In genomic region chr2:104887882-104888566, GRCm38 (mm10) we compare ENCODE assay signal across 9 mouse cellular contexts. TPM values are rescaled to one million over a fixed set of nuclear protein-coding genes. Genes with fewer than 3 reads are reported as not detected.
DNase-seq lines count a peak whose midpoint lies in the region; ATAC-seq and TF ChIP-seq lines count a peak whose summit lies in the region.
"Had no signal": no experiment of that assay in that cellular context is flagged by ENCODE, and none has a peak within 500 bp of the region (broad histone marks: within the 10 kb centered on the region; RNA-seq: fewer than 3 reads in every experiment).

No protein-coding gene starts in this region.

- in situ Hi-C loops in CH12.LX (cut with MboI; ENCODE audit: low pct_ligation_motif_present, low pct_unique_long_range_greater_than_20kb, low sequenced_read_pairs) = no loop called here

- H3K4me3 ChIP-seq in CH12.LX (replicated peaks in 1 of 3; ENCODE audit: low read depth in 2 of 3, low read length in 2 of 3, poor library complexity in 1 of 3) = peak overlapping the region in 1 of 3 experiments; percentile 9
- H3K4me3 ChIP-seq in embryonic facial prominence, embryonic 10.5 days = no peak overlapping the region
- H3K4me3 ChIP-seq in lung, postnatal 0 days (ENCODE audit: low read depth, low read length) = no peak overlapping the region
- H3K4me3 ChIP-seq: liver, embryonic 15.5 days had no signal

- H3K4me2 ChIP-seq in CH12.LX (ENCODE audit: insufficient read depth, low read depth, poor library complexity, severe bottlenecking) = peak overlapping the region; percentile 29; the same call in 1 of the 2 replicates
- H3K4me2 ChIP-seq in lung, postnatal 0 days (replicated peaks; ENCODE audit: low read depth, low read length) = no peak overlapping the region
- H3K4me2 ChIP-seq: liver, embryonic 15.5 days had no signal

- TF ChIP-seq CTCF in CH12.LX (conservative IDR thresholded peaks at IDR 0.05 in 1 of 2, IDR thresholded peaks at IDR 0.05 in 1 of 2; ENCODE audit: low read depth in 2 of 2, low read length in 2 of 2) = peak; percentile 92 to 98
- peak; percentile 93 for TF ChIP-seq CTCF in lung, postnatal 0 days (IDR thresholded peaks at IDR 0.05)

- no peak; the same call in 1 of the 2 replicates for ATAC-seq in lung, postnatal 0 days

- no peaks in the 10 kb centered on the region for H3K36me3 ChIP-seq in CH12.LX (replicated peaks in 1 of 2; ENCODE audit: control insufficient read depth in 1 of 2, insufficient read depth in 1 of 2, low read length in 1 of 2)
- no peaks in the 10 kb centered on the region for H3K36me3 ChIP-seq in embryonic facial prominence, embryonic 10.5 days (replicated peaks)
- H3K36me3 ChIP-seq in lung, postnatal 0 days (ENCODE audit: insufficient read depth, low read length) = no peaks in the 10 kb centered on the region
- H3K36me3 ChIP-seq: liver, embryonic 15.5 days had no signal

- no peaks in the 10 kb centered on the region for H3K79me2 ChIP-seq in CH12.LX (replicated peaks; ENCODE audit: control insufficient read depth, extremely low read depth, insufficient read depth, poor library complexity, severe bottlenecking)

- no peaks in the 10 kb centered on the region for H3K9me3 ChIP-seq in CH12.LX (replicated peaks; ENCODE audit: low read length)
- H3K9me3 ChIP-seq in embryonic facial prominence, embryonic 10.5 days = no peaks in the 10 kb centered on the region
- H3K9me3 ChIP-seq in lung, postnatal 0 days (ENCODE audit: low read length) = no peaks in the 10 kb centered on the region
- H3K9me3 ChIP-seq: liver, embryonic 15.5 days had no signal

- WGBS in embryonic facial prominence, embryonic 10.5 days = 25% methylated on average over 10 of the region's 10 CpGs
- WGBS in large intestine, adult 2 months = 11% methylated on average over 10 of the region's 10 CpGs
- 21% methylated on average over 10 of the region's 10 CpGs for WGBS in lung, postnatal 0 days

- no peak overlapping the region for H3K9ac ChIP-seq in CH12.LX (ENCODE audit: insufficient read depth, low read depth)
- no peak overlapping the region for H3K9ac ChIP-seq in lung, postnatal 0 days (replicated peaks; ENCODE audit: low read depth)
- H3K9ac ChIP-seq: liver, embryonic 15.5 days had no signal

- no peak for TF ChIP-seq POLR2A in CH12.LX (IDR thresholded peaks at IDR 0.05; ENCODE audit: low read depth, low read length)

- peak; percentile 89 for DNase-seq in CH12.LX (ENCODE audit: extremely low read depth)
- DNase-seq in adrenal gland, postnatal 25 days = peak; percentile 79
- peak; percentile 77 for DNase-seq in embryonic facial prominence, embryonic 10.5 days (ENCODE audit: low spot score)
- peak; percentile 68 for DNase-seq in heart, adult 8-10 months (ENCODE audit: low spot score)
- peak; percentile 38 for DNase-seq in large intestine, adult 2 months (ENCODE audit: low read depth, low spot score)
- peak; percentile 86 for DNase-seq in lung, postnatal 0 days (ENCODE audit: low spot score)
- DNase-seq in retina, embryonic 14.5 days (ENCODE audit: low spot score) = peak; percentile 93
- DNase-seq in thymus, postnatal 36 days = peak; percentile 57 to 66

- no peaks in the 10 kb centered on the region for H3K27me3 ChIP-seq in CH12.LX (replicated peaks)
- no peaks in the 10 kb centered on the region for H3K27me3 ChIP-seq in embryonic facial prominence, embryonic 10.5 days (replicated peaks; ENCODE audit: low read depth, poor library complexity, severe bottlenecking)
- H3K27me3 ChIP-seq in lung, postnatal 0 days (replicated peaks; ENCODE audit: insufficient read depth, low read length) = no peaks in the 10 kb centered on the region
- H3K27me3 ChIP-seq: liver, embryonic 15.5 days had no signal

- H3K4me1 ChIP-seq in CH12.LX (ENCODE audit: control insufficient read depth in 1 of 2, insufficient read depth in 2 of 2) = no peaks in the 10 kb centered on the region
- H3K4me1 ChIP-seq in embryonic facial prominence, embryonic 10.5 days = no peaks in the 10 kb centered on the region
- no peaks in the 10 kb centered on the region for H3K4me1 ChIP-seq in lung, postnatal 0 days (ENCODE audit: insufficient read depth, low read depth, low read length)
- H3K4me1 ChIP-seq: liver, embryonic 15.5 days had no signal

- H3K27ac ChIP-seq in CH12.LX (ENCODE audit: insufficient read depth, low read depth) = no peak overlapping the region
- H3K27ac ChIP-seq in embryonic facial prominence, embryonic 10.5 days (replicated peaks) = no peak overlapping the region
- H3K27ac ChIP-seq in lung, postnatal 0 days (ENCODE audit: low read length) = no peak overlapping the region
- H3K27ac ChIP-seq: liver, embryonic 15.5 days had no signal

- dilution Hi-C loops in CH12.LX (cut with MboI; ENCODE audit: extremely low pct_ligation_motif_present, extremely low pct_unique_long_range_greater_than_20kb, low sequenced_read_pairs) = no loop called here

- TF ChIP-seq EP300 in CH12.LX (IDR thresholded peaks at IDR 0.05; ENCODE audit: low read length) = no peak
- TF ChIP-seq EP300 in lung, postnatal 0 days (IDR thresholded peaks at IDR 0.05) = no peak

- peak; percentile 98 for TF ChIP-seq RAD21 in CH12.LX (IDR thresholded peaks at IDR 0.05; ENCODE audit: low read depth, low read length)

TF ChIP-seq in CH12.LX, 34 proteins besides CTCF, POLR2A, EP300 and RAD21 (continues in another document):
- TF ChIP-seq ETS1 (conservative IDR thresholded peaks at IDR 0.05; ENCODE audit: low read depth, low read length) (no peak), MAZ (IDR thresholded peaks at IDR 0.05; ENCODE audit: low read depth, low read length) (no peak), MYC (IDR thresholded peaks at IDR 0.05; ENCODE audit: low read depth, low read length) (peak; percentile 72), MEF2A (IDR thresholded peaks at IDR 0.05; ENCODE audit: borderline replicate concordance, low read depth, low read length) (peak; percentile 54; the same call in 1 of the 2 replicates), ZMIZ1 (IDR thresholded peaks at IDR 0.05; ENCODE audit: low read depth, low read length) (no peak), TCF12 (IDR thresholded peaks at IDR 0.05; ENCODE audit: low read depth, low read length) (no peak), ZNF384 (IDR thresholded peaks at IDR 0.05; ENCODE audit: low read depth, low read length) (no peak), MAFK (IDR thresholded peaks at IDR 0.05; ENCODE audit: insufficient replicate concordance, low read length) (no peak), PAX5 (IDR thresholded peaks at IDR 0.05; ENCODE audit: low read length) (no peak), JUND (conservative IDR thresholded peaks at IDR 0.05; ENCODE audit: low read depth, low read length) (no peak), JUN (IDR thresholded peaks at IDR 0.05; ENCODE audit: insufficient read depth, low read depth, low read length) (no peak), POLR2AphosphoS2 (IDR thresholded peaks at IDR 0.05; ENCODE audit: low read depth, low read length) (no peak), USF2 (conservative IDR thresholded peaks at IDR 0.05; ENCODE audit: low read depth, low read length) (no peak), ELF1 (IDR thresholded peaks at IDR 0.05; ENCODE audit: low read depth, low read length) (no peak), SMC3 (IDR thresholded peaks at IDR 0.05; ENCODE audit: low read depth, low read length) (peak; percentile 90), ZKSCAN1 (IDR thresholded peaks at IDR 0.05; ENCODE audit: borderline replicate concordance, low read depth, low read length) (no peak), NRF1 (IDR thresholded peaks at IDR 0.05; ENCODE audit: low read depth, low read length) (no peak), HCFC1 (IDR thresholded peaks at IDR 0.05; ENCODE audit: low read depth, low read length) (peak; percentile 39), E2F4 (IDR thresholded peaks at IDR 0.05; ENCODE audit: insufficient replicate concordance, low read depth, low read length) (no peak), CHD2 (IDR thresholded peaks at IDR 0.05; ENCODE audit: low read length) (no peak), GABPA (IDR thresholded peaks at IDR 0.05; ENCODE audit: insufficient replicate concordance, low read depth, low read length) (no peak), IRF4 (IDR thresholded peaks at IDR 0.05; ENCODE audit: low read depth, low read length) (peak; percentile 70; the same call in 1 of the 2 replicates), MAX (IDR thresholded peaks at IDR 0.05; ENCODE audit: low read length) (0 out of 2 replicates have a peak, but pooled peaks have one; percentile 21), USF1 (IDR thresholded peaks at IDR 0.05; ENCODE audit: low read depth, low read length) (no peak), CHD1 (IDR thresholded peaks at IDR 0.05; ENCODE audit: low read depth, low read length) (no peak), TBP (conservative IDR thresholded peaks at IDR 0.05; ENCODE audit: low read depth, low read length) (no peak), SIN3A (IDR thresholded peaks at IDR 0.05; ENCODE audit: low read length) (peak; percentile 70), BHLHE40 (IDR thresholded peaks at IDR 0.05; ENCODE audit: low read depth, low read length) (0 out of 2 replicates have a peak, but pooled peaks have one; percentile 6), UBTF (IDR thresholded peaks at IDR 0.05; ENCODE audit: low read depth, low read length) (no peak), NELFE (IDR thresholded peaks at IDR 0.05; ENCODE audit: low read depth, low read length) (peak; percentile 63; the same call in 1 of the 2 replicates)

RNA-seq across cellular contexts. Expression of gene Ccdc73, which starts 20.4 kb away (rescaled TPM):
- total RNA-seq in CH12.LX (2012; rRNA removed) (1.8 and 5.1 TPM in 2 replicates), CH12.LX (2014; rRNA removed) (2.2 TPM in 1 of 2 replicates, not detected in the other)
- 0.97 and 2.2 TPM in 2 replicates for polyA plus RNA-seq in CH12.LX (2012; ENCODE audit: insufficient read length, low read depth)
- 4.5 and 7.9 TPM in 2 replicates for total RNA-seq in adrenal gland, postnatal 25 days (2021)
- 3.3 and 6.3 TPM in 2 replicates for polyA plus RNA-seq in embryonic facial prominence, embryonic 10.5 days (2016; fragmentation: Nextera tagmentation; extraction: Ambion mirVana)
- total RNA-seq in heart, adult 8-10 months (2022) = 1 to 10 TPM; 3.7 to 5.6 (median 5.2) TPM
- not detected in 2 replicates for polyA plus RNA-seq in large intestine, adult 2 months (2012; rRNA removed)
- 9.2 and 11.9 TPM in 2 replicates for polyA plus RNA-seq in lung, postnatal 0 days (2015; fragmentation: Nextera tagmentation; extraction: Ambion mirVana)

RNA-seq across cellular contexts. Expression of gene Prrg4, which starts 38.3 kb away (rescaled TPM):
- total RNA-seq in CH12.LX (2012; rRNA removed) = 18.3 and 21.0 TPM in 2 replicates
- 24.4 and 24.7 TPM in 2 replicates for total RNA-seq in CH12.LX (2014; rRNA removed)
- polyA plus RNA-seq in CH12.LX (2012; ENCODE audit: insufficient read length, low read depth) = 11.0 and 13.9 TPM in 2 replicates
- total RNA-seq in adrenal gland, postnatal 25 days (2021) = 3.0 and 5.1 TPM in 2 replicates
- polyA plus RNA-seq in embryonic facial prominence, embryonic 10.5 days (2016; fragmentation: Nextera tagmentation; extraction: Ambion mirVana) = 1.2 and 1.4 TPM in 2 replicates
- total RNA-seq in heart, adult 8-10 months (2022) = 1 to 10 TPM in 2 of 4 experiments, under 1 TPM in 2; 0.65 to 1.4 (median 0.99) TPM
- 0.29 and 0.56 TPM in 2 replicates for polyA plus RNA-seq in large intestine, adult 2 months (2012; rRNA removed)
- 1.7 and 2.3 TPM in 2 replicates for polyA plus RNA-seq in lung, postnatal 0 days (2015; fragmentation: Nextera tagmentation; extraction: Ambion mirVana)

Comparison
In these comparisons a context has a peak if more than half of its experiments do, and no peak if none do; other contexts are left out.
1. DNase-seq: peak in every context shown above with its lines; median percentile 93 in retina, embryonic 14.5 days; 89 in CH12.LX; 86 in lung, postnatal 0 days; 79 in adrenal gland, postnatal 25 days; 77 in embryonic facial prominence, embryonic 10.5 days; 68 in heart, adult 8-10 months; 62 in thymus, postnatal 36 days; 38 in large intestine, adult 2 months.